Mouse (Mus musculus): ENCODE measurements around the gene Tango6. TPM values are rescaled to one million over a fixed set of nuclear protein-coding genes. Genes with fewer than 3 reads are reported as not detected.
A peak's percentile ranks its signal among the peaks of the same experiment; 100 is the strongest.
"Not testable (repeated sequence)": the region's sequence is repeated elsewhere in the genome, so short reads cannot be mapped to it uniquely, and the experiment has no call there.

Tango6 gene
- polyA plus RNA-seq, 1 experiment from 2014 or later = 13.3 TPM

DNA sequence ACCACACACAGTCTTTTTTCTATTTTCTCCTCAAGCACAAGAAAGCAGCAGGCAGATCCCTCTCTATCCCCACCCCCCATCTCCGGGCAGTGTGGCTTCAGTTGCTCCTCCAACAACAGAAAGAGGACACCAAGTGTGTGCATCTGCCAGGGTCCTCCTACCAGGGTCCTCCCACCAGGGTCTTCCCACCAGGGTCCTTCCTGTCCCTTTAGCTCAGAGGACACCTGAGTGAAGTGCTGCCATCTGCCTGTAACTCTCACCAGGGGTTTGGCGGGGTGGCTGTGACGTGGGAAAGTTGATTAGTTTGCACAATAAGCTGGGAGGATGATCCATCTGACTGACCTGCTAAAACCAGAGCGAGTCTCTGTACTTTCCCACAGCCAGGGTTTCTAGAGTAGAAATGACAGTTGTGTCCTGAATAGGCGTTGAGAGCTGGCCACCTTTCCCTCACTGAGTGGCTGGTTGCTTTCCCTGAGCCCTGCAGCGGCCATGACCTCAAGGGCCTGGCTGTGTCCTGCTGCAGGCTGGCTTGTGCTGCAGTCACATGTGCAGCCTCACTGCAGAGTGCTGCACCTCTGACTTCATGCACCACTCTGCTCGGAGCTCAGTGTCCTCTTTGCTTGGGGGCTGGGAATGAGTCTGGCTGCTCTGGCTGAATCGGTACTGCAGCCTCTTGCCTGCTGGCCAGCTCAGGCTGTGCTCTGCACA is 171.8 kb downstream of the Tango6 start:
- H3K27ac ChIP-seq = no peak overlapping the region
- ATAC-seq (ENCODE audit: insufficient number of reproducible peaks, insufficient read depth, low FRiP score, low TSS enrichment, low read depth) = no peak
- H3K4me2 ChIP-seq = no peak overlapping the region
- no peaks in the 10 kb centered on the region for H3K9me3 ChIP-seq
- WGBS = 54% methylated on average over 8 of the region's 8 CpGs
- no peak overlapping the region for H3K4me3 ChIP-seq (replicated peaks)
- no peak overlapping the region for H3K9ac ChIP-seq (replicated peaks)
- H3K4me1 ChIP-seq (replicated peaks) = no peaks in the 10 kb centered on the region
- peaks cover 7% of the 10 kb centered on the region; the same call in 1 of the 2 replicates for H3K36me3 ChIP-seq
- H3K27me3 ChIP-seq = no peaks in the 10 kb centered on the region

DNA sequence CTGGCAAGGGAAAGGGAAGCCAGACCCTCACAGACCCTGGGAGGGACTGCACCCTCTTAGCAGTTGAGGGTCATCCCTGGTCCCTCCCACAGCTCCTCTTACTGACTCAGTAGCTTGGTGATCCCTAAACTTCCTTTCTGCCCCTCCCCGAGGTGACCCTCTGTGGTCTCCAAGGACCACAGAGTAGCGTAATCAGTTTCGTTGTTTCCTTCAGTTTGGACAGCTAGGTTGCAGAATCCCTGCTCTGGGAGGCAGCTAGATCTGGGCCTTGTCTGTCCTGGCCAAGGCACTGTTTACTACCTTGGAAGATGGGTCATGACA is 172.3 kb downstream of the Tango6 start:
- Histone ChIP-seq H3K4me1 (replicated peaks) (no peaks in the 10 kb centered on the region), H3K4me2 (no peak overlapping the region), H3K27ac (no peak overlapping the region), H3K9me3 (no peaks in the 10 kb centered on the region), H3K4me3 (replicated peaks) (no peak overlapping the region), H3K27me3 (no peaks in the 10 kb centered on the region), H3K9ac (replicated peaks) (no peak overlapping the region), H3K36me3 (peaks cover 7% of the 10 kb centered on the region; the same call in 1 of the 2 replicates)
- 85% methylated on average over 3 of the region's 3 CpGs for WGBS
- ATAC-seq (ENCODE audit: insufficient number of reproducible peaks, insufficient read depth, low FRiP score, low TSS enrichment, low read depth) = no peak

DNA sequence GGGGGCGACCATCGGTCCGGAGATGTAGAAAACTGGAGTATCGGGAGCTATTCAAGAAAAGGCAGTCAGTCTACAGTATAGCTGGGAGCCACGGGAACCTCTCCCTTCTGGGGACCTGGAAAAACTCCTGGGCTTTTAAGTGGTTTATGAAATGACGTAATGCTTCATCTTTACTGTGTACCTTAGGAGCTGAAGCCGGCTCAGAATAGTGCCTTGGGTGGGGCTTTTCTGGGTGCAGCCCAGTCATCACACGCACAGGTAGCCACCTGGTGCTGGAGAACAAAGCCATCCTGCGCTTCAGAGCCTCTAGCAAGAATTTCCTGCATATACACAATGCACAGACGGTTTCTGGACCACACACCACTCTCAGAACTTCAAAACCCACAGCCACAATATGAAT is 180.0 kb downstream of the Tango6 start:
- 90% methylated on average over 10 of the region's 10 CpGs for WGBS
- peaks cover 5% of the 10 kb centered on the region for H3K27me3 ChIP-seq
- H3K36me3 ChIP-seq = no peaks in the 10 kb centered on the region
- no peak overlapping the region for H3K4me3 ChIP-seq (replicated peaks)
- no peak for ATAC-seq (ENCODE audit: insufficient number of reproducible peaks, insufficient read depth, low FRiP score, low TSS enrichment, low read depth)
- H3K9ac ChIP-seq (replicated peaks) = no peak overlapping the region
- no peaks in the 10 kb centered on the region for H3K4me1 ChIP-seq (replicated peaks)
- H3K27ac ChIP-seq = no peak overlapping the region
- no peak overlapping the region for H3K4me2 ChIP-seq
- no peaks in the 10 kb centered on the region for H3K9me3 ChIP-seq

DNA sequence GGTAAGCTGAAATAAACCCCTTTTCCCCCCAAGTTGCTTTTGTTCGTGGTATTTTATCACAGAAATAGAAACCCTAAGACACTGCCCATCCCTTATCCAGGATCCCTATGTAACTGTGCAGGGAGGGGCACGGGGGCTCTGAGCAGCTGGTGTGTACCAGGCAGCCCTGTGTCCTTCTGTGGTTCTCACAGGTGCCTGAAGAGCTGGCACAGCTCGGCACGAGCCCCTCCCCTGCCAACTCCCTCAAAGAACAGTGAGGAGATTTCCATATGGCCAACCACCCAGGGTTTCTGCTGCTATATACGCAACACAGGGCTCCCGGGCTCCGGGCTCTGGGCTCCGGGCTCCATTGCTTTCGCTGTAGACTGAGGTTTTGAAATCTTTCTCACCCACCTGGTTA is 182.5 kb downstream of the Tango6 start:
- H3K9ac ChIP-seq (replicated peaks) = no peak overlapping the region
- 80% methylated on average over 9 of the region's 9 CpGs for WGBS
- ATAC-seq (ENCODE audit: insufficient number of reproducible peaks, insufficient read depth, low FRiP score, low TSS enrichment, low read depth) = no peak
- no peaks in the 10 kb centered on the region for H3K36me3 ChIP-seq
- no peak overlapping the region for H3K27ac ChIP-seq
- peaks cover 26% of the 10 kb centered on the region for H3K27me3 ChIP-seq
- H3K4me2 ChIP-seq = no peak overlapping the region
- H3K4me3 ChIP-seq (replicated peaks) = no peak overlapping the region
- H3K4me1 ChIP-seq (replicated peaks) = peaks cover 6% of the 10 kb centered on the region
- no peaks in the 10 kb centered on the region for H3K9me3 ChIP-seq

DNA sequence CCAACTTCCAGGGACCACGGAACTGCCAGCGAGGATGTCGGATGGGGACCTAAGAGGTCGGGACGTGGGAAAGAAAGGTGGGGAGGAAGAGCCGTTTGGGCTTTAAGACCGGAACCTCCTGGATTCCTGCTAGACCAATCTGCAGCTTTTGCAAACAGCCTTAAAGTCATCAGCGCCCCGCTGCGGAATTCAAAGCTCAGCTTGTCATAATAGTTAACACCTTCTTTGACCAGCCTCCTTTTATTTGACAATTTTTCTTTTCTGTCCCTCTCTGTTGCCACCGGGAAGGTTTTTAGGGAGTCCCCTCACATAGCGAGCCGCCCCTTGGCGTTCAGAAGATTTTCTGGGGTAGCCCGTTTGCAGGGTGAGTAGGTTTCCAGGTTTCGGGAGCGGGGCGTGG is 187.2 kb downstream of the Tango6 start, which contains the start of gene Has3:
TSS of gene Has3 (plus strand) at position 192 of the 400 bp plus-strand sequence.
- H3K4me2 ChIP-seq = peak within 1 kb of the TSS; percentile 96
- no peak for ATAC-seq (ENCODE audit: insufficient number of reproducible peaks, insufficient read depth, low FRiP score, low TSS enrichment, low read depth)
- peak within 1 kb of the TSS; percentile 66 for H3K9ac ChIP-seq (replicated peaks)
- H3K27ac ChIP-seq = no peak within 1 kb of the TSS
- H3K4me3 ChIP-seq (replicated peaks) = peak within 1 kb of the TSS; percentile 55
- H3K4me1 ChIP-seq (replicated peaks) = peaks cover 34% of the 10 kb centered on the region
- WGBS = under 1% methylated on average over 18 of the region's 18 CpGs
- peaks cover 68% of the 10 kb centered on the region for H3K27me3 ChIP-seq
- peaks cover 13% of the 10 kb centered on the region for H3K36me3 ChIP-seq
- no peaks in the 10 kb centered on the region for H3K9me3 ChIP-seq

DNA sequence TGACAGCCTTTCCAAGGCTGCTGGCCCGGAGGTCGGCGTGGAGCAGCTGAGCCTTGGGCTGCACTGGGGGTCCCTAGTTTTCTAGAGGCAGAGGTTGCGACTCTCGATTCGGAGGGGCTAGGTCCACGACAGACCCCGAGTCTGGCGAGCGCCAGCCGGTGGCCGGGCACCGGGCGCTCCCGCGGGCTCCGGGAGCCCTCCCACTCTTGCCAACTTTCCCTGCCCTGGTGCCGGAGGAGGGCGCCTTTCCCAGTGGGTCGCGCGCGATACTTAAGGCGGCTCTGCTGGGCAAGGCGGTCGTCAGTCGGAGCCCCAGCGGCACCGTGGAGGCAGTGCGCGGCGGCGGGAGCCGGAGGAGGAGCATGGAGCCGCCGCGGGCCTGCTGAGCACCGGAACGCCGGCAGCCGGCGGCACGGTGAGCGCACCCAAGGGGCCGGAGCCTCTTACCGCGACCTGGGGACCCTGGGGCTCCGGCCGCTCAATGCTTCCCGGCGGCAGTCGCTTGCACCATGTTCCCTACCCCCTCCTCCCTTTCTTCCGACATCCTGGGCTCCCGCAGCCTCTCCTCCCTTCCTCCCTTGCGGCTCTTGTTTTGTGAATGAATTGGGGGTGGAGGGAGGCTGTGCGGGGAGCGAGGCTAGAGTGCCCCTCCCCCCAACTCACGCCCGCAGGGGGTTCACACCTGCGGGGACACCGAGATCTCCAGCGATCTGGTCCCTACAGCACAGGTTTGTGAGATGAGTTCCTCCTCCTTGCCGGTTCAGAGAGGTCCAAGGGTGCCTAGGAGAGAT is 187.9 kb downstream of the Tango6 start:
- H3K27ac ChIP-seq = no peak overlapping the region
- no peak for ATAC-seq (ENCODE audit: insufficient number of reproducible peaks, insufficient read depth, low FRiP score, low TSS enrichment, low read depth)
- H3K9me3 ChIP-seq = no peaks in the 10 kb centered on the region
- H3K4me3 ChIP-seq (replicated peaks) = peak overlapping the region; percentile 55
- under 1% methylated on average over 61 of the region's 63 CpGs for WGBS
- peak overlapping the region; percentile 96 for H3K4me2 ChIP-seq
- peaks cover 17% of the 10 kb centered on the region for H3K36me3 ChIP-seq
- peaks cover 34% of the 10 kb centered on the region for H3K4me1 ChIP-seq (replicated peaks)
- H3K27me3 ChIP-seq = peaks cover 68% of the 10 kb centered on the region
- H3K9ac ChIP-seq (replicated peaks) = peak overlapping the region; percentile 66

DNA sequence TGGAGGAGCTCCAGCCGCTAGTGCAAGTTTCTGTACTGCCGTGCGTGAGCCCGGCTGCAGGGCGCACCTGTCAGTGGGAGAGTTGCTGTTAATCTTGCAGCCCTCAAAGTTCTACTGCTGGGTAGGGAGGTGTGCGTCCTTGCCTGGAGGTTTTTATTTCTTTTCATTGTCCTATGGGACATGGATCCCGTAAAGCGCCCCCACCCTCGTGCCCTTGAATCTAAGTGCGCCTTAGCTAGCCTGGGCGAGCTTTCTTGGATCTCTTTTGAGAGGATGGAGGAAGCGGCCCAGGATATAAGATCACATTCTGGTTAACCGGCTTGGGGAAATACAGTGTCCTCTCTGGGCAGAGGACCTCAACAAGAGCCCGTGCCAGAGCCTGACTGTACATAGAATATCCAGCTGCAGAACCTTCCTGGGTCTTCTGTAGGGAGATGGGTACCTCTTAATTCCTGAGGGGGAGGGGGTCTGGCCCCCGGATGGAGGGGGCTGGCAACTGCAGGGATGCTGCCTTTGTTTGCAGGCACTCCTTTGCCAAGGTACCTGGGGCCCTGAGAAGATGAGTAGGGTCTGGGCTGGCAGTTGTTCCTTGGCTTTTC is 188.6 kb downstream of the Tango6 start:
- H3K36me3 ChIP-seq = peaks cover 24% of the 10 kb centered on the region
- peak overlapping the region; percentile 55 for H3K4me3 ChIP-seq (replicated peaks)
- H3K9ac ChIP-seq (replicated peaks) = peak overlapping the region; percentile 66
- H3K27ac ChIP-seq = no peak overlapping the region
- peaks cover 68% of the 10 kb centered on the region for H3K27me3 ChIP-seq
- 2% methylated on average over 15 of the region's 15 CpGs for WGBS
- ATAC-seq (ENCODE audit: insufficient number of reproducible peaks, insufficient read depth, low FRiP score, low TSS enrichment, low read depth) = no peak; the same call in 1 of the 2 replicates
- peak overlapping the region; percentile 96 for H3K4me2 ChIP-seq
- H3K4me1 ChIP-seq (replicated peaks) = peaks cover 34% of the 10 kb centered on the region
- no peaks in the 10 kb centered on the region for H3K9me3 ChIP-seq

DNA sequence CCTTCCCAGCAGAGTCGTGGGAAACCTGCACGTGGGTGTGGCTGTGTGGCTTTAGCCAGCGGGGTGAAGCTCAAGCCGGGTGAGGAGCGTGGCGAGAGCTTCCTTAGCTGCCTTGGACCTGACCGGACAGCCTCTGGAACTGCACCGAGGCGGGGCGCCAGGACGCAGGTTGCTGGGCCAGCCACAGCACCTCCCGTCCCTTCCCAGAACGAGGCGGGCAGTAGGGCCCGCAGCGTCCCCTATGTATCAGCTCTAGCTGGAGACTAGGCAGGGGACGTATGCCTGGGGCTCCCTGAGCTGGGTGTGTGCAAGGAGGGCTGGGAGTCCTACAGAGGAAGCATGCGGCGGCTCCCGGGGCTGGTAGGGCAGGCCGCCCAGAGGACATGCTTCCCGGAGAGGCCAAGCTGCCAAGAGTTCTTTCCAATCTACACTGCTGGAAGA is 189.1 kb downstream of the Tango6 start:
- H3K4me2 ChIP-seq = peak overlapping the region; percentile 96
- H3K27me3 ChIP-seq = peaks cover 65% of the 10 kb centered on the region
- no peak; the same call in 1 of the 2 replicates for ATAC-seq (ENCODE audit: insufficient number of reproducible peaks, insufficient read depth, low FRiP score, low TSS enrichment, low read depth)
- H3K9me3 ChIP-seq = no peaks in the 10 kb centered on the region
- peak overlapping the region; percentile 55 for H3K4me3 ChIP-seq (replicated peaks)
- peaks cover 34% of the 10 kb centered on the region for H3K4me1 ChIP-seq (replicated peaks)
- H3K36me3 ChIP-seq = peaks cover 29% of the 10 kb centered on the region
- no peak overlapping the region for H3K27ac ChIP-seq
- H3K9ac ChIP-seq (replicated peaks) = peak overlapping the region; percentile 66; the same call in 1 of the 2 replicates
- WGBS = under 1% methylated on average over 22 of the region's 22 CpGs

DNA sequence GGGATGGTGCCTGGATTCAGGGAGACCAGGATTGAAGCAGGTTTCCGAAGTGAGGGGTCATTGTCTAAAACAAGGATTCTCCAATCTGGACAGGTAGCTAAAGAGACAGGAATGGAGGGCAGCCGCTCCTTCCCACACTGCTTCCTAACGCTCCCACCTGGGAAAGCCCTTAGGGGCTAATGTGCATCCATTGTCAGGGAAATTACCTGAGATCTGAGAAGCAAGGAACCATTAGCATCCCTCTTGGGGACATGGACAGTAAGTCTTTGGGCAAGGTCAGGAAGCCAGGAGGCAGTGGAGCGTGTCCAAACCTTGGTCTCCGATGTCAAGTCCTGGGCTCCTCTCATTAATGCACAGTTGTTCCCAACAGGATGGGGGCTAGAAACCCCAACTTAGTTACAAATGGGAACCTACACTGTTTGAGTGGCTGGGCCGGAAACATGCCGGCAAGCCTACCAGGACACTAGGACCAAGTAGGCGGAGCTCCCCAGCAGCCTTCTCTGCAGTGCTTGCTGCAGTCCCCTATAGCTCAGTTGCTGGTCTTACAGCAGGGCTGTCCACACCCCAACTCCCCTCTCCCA is 189.7 kb downstream of the Tango6 start:
- H3K36me3 ChIP-seq = peaks cover 35% of the 10 kb centered on the region
- no peak overlapping the region for H3K9ac ChIP-seq (replicated peaks)
- peaks cover 34% of the 10 kb centered on the region for H3K4me1 ChIP-seq (replicated peaks)
- H3K4me3 ChIP-seq (replicated peaks) = peak overlapping the region; percentile 55
- H3K4me2 ChIP-seq = peak overlapping the region; percentile 96
- no peak for ATAC-seq (ENCODE audit: insufficient number of reproducible peaks, insufficient read depth, low FRiP score, low TSS enrichment, low read depth)
- 7% methylated on average over 8 of the region's 8 CpGs for WGBS
- no peaks in the 10 kb centered on the region for H3K9me3 ChIP-seq
- H3K27me3 ChIP-seq = peaks cover 64% of the 10 kb centered on the region
- no peak overlapping the region for H3K27ac ChIP-seq

DNA sequence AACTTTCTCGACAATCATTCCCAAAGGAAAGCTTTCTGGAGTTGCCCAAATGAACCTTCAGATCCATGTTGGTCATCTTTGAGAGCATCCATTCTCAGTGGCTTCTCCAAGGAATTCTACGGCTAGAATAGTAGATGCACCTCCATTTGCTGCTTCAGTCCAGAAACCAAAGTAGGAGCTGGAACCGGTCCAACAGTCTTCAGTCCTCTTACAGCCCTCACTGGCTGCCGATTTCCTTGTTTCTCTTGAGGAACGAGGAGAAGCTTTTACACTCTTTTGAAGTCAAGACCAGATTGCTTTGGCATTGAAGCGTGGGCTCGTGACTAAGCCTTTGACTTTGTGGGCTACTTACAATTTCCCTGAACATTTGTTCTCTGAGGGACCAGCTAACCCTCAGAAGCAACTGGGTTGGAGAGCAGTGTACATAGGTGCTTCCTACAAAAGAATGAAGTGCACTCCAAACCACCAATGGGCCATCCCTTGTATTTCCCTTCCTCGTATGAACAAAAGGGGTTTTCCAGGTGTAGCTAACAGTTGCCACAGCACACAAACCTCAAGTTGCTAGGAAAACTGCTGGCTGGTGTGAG is 197.3 kb downstream of the Tango6 start:
- Histone ChIP-seq H3K9ac (replicated peaks) (no peak overlapping the region), H3K4me1 (replicated peaks) (no peaks in the 10 kb centered on the region), H3K9me3 (no peaks in the 10 kb centered on the region), H3K27me3 (no peaks in the 10 kb centered on the region), H3K27ac (no peak overlapping the region), H3K4me2 (no peak overlapping the region), H3K4me3 (replicated peaks) (no peak overlapping the region), H3K36me3 (peaks cover 99% of the 10 kb centered on the region)
- WGBS = 94% methylated on average over 8 of the region's 8 CpGs
- no peak for ATAC-seq (ENCODE audit: insufficient number of reproducible peaks, insufficient read depth, low FRiP score, low TSS enrichment, low read depth)

DNA sequence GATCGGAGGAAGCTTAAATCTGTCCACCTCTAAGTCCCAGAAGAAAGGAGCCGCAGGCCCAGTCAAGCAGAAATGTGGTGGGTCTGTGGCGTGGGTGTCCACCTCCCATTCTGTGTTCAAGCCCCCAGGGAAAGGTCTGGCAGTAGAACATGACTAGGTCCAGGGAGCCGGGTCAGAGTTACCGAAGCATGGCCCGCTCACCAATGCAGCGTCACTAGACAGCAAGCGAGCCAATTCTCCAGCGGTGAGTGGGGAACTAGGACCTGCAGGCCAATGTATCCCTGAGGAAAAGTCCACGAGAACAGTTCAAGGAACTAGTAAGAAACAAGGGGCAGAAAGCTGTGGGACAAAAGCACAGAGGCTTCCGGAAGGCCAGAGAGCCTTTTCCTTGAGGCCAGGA is 201.2 kb downstream of the Tango6 start:
- WGBS = 95% methylated on average over 11 of the region's 11 CpGs
- not testable (repeated sequence) for H3K27ac ChIP-seq; H3K4me3 ChIP-seq (replicated peaks); ATAC-seq (ENCODE audit: insufficient number of reproducible peaks, insufficient read depth, low FRiP score, low TSS enrichment, low read depth); H3K4me2 ChIP-seq; H3K4me1 ChIP-seq (replicated peaks); H3K9ac ChIP-seq (replicated peaks); H3K9me3 ChIP-seq; H3K27me3 ChIP-seq
- peaks cover 84% of the 10 kb centered on the region for H3K36me3 ChIP-seq

All from limb, embryonic 12.5 days (tissue).